Mouse (Mus musculus): ENCODE measurements around the gene Hypk.

DNA sequence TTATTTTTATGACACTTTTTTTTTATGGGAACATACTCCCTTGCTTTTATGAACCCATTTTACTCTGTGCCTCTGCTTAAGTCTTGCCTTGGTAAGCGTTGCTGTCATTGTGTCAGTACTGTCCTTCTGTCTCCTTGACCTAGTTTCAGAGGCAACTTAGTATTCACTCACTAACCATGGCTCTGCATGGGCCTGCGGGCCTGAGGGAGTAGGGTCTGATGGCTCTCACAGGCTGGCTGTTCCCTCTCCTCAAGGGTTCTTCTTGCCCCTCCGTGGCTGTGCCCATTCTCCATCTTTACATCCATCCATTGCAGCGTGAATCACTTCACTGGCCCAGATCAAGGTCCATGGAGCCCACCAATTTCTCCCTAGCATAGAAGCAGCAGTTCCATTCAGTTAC, 6.6 kb upstream of the Hypk start:
- TF ChIP-seq ETS1 (IDR thresholded peaks at IDR 0.05; ENCODE audit: low read depth, low read length): no peak
- no peak for TF ChIP-seq ZNF384 (IDR thresholded peaks at IDR 0.05; ENCODE audit: low read depth, low read length)
- TF ChIP-seq POLR2A (IDR thresholded peaks at IDR 0.05; ENCODE audit: control insufficient read depth in 1 of 2, insufficient read depth in 1 of 2, low read depth in 1 of 2, low read length in 2 of 2, poor library complexity in 1 of 2): no peak
- TF ChIP-seq USF2 (IDR thresholded peaks at IDR 0.05; ENCODE audit: borderline replicate concordance in 1 of 2, insufficient read depth in 1 of 2, low read depth in 1 of 2, low read length in 2 of 2): no peak
- no peak for TF ChIP-seq CTCF (IDR thresholded peaks at IDR 0.05 in 2 of 3, conservative IDR thresholded peaks at IDR 0.05 in 1 of 3; ENCODE audit: control insufficient read depth in 1 of 3, insufficient read depth in 1 of 3, low read depth in 2 of 3, low read length in 3 of 3, poor library complexity in 1 of 3, severe bottlenecking in 1 of 3)
